Mouse (Mus musculus) NIH3T3 (cell line): ENCODE measurements around the gene Dock9.

ENCODE experiments used
- DNase-seq: peaks from one replicate; pipeline ENCODE4 v3.0.0-alpha.2; 2012; ENCODE audit warnings: low read depth

The Dock9 gene

GRCm38 (mm10) chr14:121791935-121792334, 5.7 kb downstream of the Dock9 start:
- no peak for DNase-seq

GRCm38 (mm10) chr14:121791112-121791511, 6.5 kb downstream of the Dock9 start:
- DNase-seq, result no peak

- DNase-seq, result no peak
Observed at GRCm38 (mm10) chr14:121789273-121789672, 8.4 kb downstream of the Dock9 start.

GRCm38 (mm10) chr14:121788451-121788850, 9.2 kb downstream of the Dock9 start:
- DNase-seq, result no peak

- DNase-seq, result no peak
Observed at GRCm38 (mm10) chr14:121787430-121787829, 10.2 kb downstream of the Dock9 start.

- no peak for DNase-seq
Observed at GRCm38 (mm10) chr14:121786900-121787299, 10.7 kb downstream of the Dock9 start.

- no peak for DNase-seq
Observed at GRCm38 (mm10) chr14:121785394-121785793, 12.2 kb downstream of the Dock9 start.

GRCm38 (mm10) chr14:121780942-121781531, 16.6 kb downstream of the Dock9 start:
- DNase-seq, result no peak

GRCm38 (mm10) chr14:121780144-121780913, 17.3 kb downstream of the Dock9 start:
- no peak for DNase-seq

GRCm38 (mm10) chr14:121779620-121780019, 18.0 kb downstream of the Dock9 start:
- DNase-seq, result no peak

GRCm38 (mm10) chr14:121777279-121777831, 20.3 kb downstream of the Dock9 start:
- no peak for DNase-seq

GRCm38 (mm10) chr14:121776749-121777148, 20.9 kb downstream of the Dock9 start:
- DNase-seq, result no peak

GRCm38 (mm10) chr14:121762021-121762452, 35.6 kb downstream of the Dock9 start:
- no peak for DNase-seq

GRCm38 (mm10) chr14:121760403-121760802, 37.2 kb downstream of the Dock9 start:
- DNase-seq, result no peak

GRCm38 (mm10) chr14:121754110-121754509, 43.5 kb downstream of the Dock9 start:
- no peak for DNase-seq

- DNase-seq, result peak; percentile 41
Observed at GRCm38 (mm10) chr14:121752686-121753426, 44.8 kb downstream of the Dock9 start.

GRCm38 (mm10) chr14:121749606-121750005, 48.0 kb downstream of the Dock9 start:
- DNase-seq, result peak; percentile 39

GRCm38 (mm10) chr14:121749084-121749483, 48.6 kb downstream of the Dock9 start:
- DNase-seq, result no peak

- no peak for DNase-seq
Observed at GRCm38 (mm10) chr14:121747360-121747759, 50.3 kb downstream of the Dock9 start.

- no peak for DNase-seq
Observed at GRCm38 (mm10) chr14:121743787-121744417, 53.7 kb downstream of the Dock9 start.

GRCm38 (mm10) chr14:121738431-121739403, 58.9 kb downstream of the Dock9 start:
- no peak for DNase-seq
